Mouse (Mus musculus) small intestine, adult 2 months (tissue): ENCODE measurements around the gene Nelfcd. TPM values are rescaled to one million over a fixed set of nuclear protein-coding genes. Genes with fewer than 3 reads are reported as not detected.

Source experiments
- H3K27ac ChIP-seq: fragments of 200-500 bp; 2 replicates; pipeline ENCODE4 v1.5.1; 2012; ENCODE audit warnings: low read depth, low read length, control low read depth, inconsistent platforms; ENCODE audit not compliant: insufficient read depth
- H3K27me3 ChIP-seq: fragments of 200-500 bp; 2 replicates; pipeline ENCODE4 v1.6.1; 2012; ENCODE audit warnings: mild to moderate bottlenecking, moderate library complexity, low read length, inconsistent platforms; ENCODE audit not compliant: control insufficient read depth, insufficient read depth
- H3K36me3 ChIP-seq: fragments of 200-500 bp; 2 replicates; pipeline ENCODE4 v1.6.1; 2012; ENCODE audit warnings: mild to moderate bottlenecking, low read length, control low read depth, inconsistent platforms; ENCODE audit not compliant: control insufficient read depth, insufficient read depth
- H3K4me1 ChIP-seq: fragments of 200-500 bp; 2 replicates; pipeline ENCODE4 v1.6.1; 2012; ENCODE audit warnings: low read length, inconsistent platforms, mixed read lengths; ENCODE audit not compliant: control insufficient read depth, insufficient read depth, insufficient read length
- H3K4me3 ChIP-seq: fragments of 200-500 bp; 2 replicates; pipeline ENCODE4 v1.5.1; 2012; ENCODE audit warnings: low read depth, mild to moderate bottlenecking, control low read depth, inconsistent platforms, low read length, moderate library complexity
- CTCF ChIP-seq: fragments of 200-500 bp; IDR thresholded peaks from 2 replicates; pipeline ENCODE4 v1.5.1; 2012; ENCODE audit warnings: low read depth, mild to moderate bottlenecking, control low read depth, inconsistent platforms, low read length, moderate library complexity, mixed read lengths; ENCODE audit not compliant: insufficient replicate concordance, insufficient read length; ENCODE audit errors: extremely low read depth
- POLR2A ChIP-seq: fragments of 200-500 bp; IDR thresholded peaks from 2 replicates; pipeline ENCODE4 v1.6.1; 2012; ENCODE audit warnings: low read depth, mild to moderate bottlenecking, control low read depth, inconsistent platforms, low read length, moderate library complexity
- WGBS: fragments of 180-500 bp; shearing (Covaris S2); methylation state at CpG from one replicate; pipeline ENCODE4 v1.1.7; 2018; 5-methylcytosine and 5-hydroxymethylcytosine counted together
- polyA plus RNA-seq: library from polyadenylated mRNA; depleted of rRNA; stranded (reverse); fragments of >200 nt; gene quantifications from 2 replicates; pipeline ENCODE4 v1.2.3, GENCODE M21; 2012; rRNA removed

Gene Nelfcd
- 28.8 and 50.4 TPM in 2 replicates for polyA plus RNA-seq

GRCm38 (mm10) chr2:174415731-174416310 lies at the start of gene Nelfcd:
Nelfcd (plus strand) TSS chr2:174415804.
- Histone ChIP-seq H3K27me3 (no peaks in the 10 kb centered on the region), H3K27ac (no peak within 1 kb of the TSS), H3K4me1 (peaks cover 7% of the 10 kb centered on the region; the same call in 1 of the 2 replicates), H3K4me3 (peak within 1 kb of the TSS; percentile 67), H3K36me3 (no peaks in the 10 kb centered on the region)
- under 1% methylated on average over 40 of the region's 40 CpGs for WGBS
- TF ChIP-seq POLR2A, result peak; percentile 53; the same call in 1 of the 2 replicates
- no peak for TF ChIP-seq CTCF

- WGBS, result 82% methylated on average over 10 of the region's 10 CpGs
- H3K27ac ChIP-seq, result no peak overlapping the region
- H3K4me1 ChIP-seq, result no peaks in the 10 kb centered on the region
- no peaks in the 10 kb centered on the region for H3K36me3 ChIP-seq
- TF ChIP-seq POLR2A, result no peak
- H3K27me3 ChIP-seq, result no peaks in the 10 kb centered on the region
- no peak overlapping the region for H3K4me3 ChIP-seq
These were observed 49.0 kb upstream of the Nelfcd start for GRCm38 (mm10) chr2:174366571-174366970.

GRCm38 (mm10) chr2:174381021-174381420 lies 34.6 kb upstream of the Nelfcd start:
- Histone ChIP-seq H3K36me3 (no peaks in the 10 kb centered on the region), H3K27me3 (no peaks in the 10 kb centered on the region), H3K27ac (no peak overlapping the region), H3K4me3 (no peak overlapping the region), H3K4me1 (no peaks in the 10 kb centered on the region)
- WGBS, result 90% methylated on average over 9 of the region's 9 CpGs
- TF ChIP-seq CTCF, result no peak
- TF ChIP-seq POLR2A, result no peak

- H3K4me3 ChIP-seq, result no peak overlapping the region
- H3K27ac ChIP-seq, result no peak overlapping the region
- TF ChIP-seq CTCF (no peak), POLR2A (no peak)
- H3K36me3 ChIP-seq, result no peaks in the 10 kb centered on the region
- WGBS, result 88% methylated on average over 3 of the region's 3 CpGs
- H3K4me1 ChIP-seq, result no peaks in the 10 kb centered on the region
- no peaks in the 10 kb centered on the region for H3K27me3 ChIP-seq
These were observed 23.7 kb upstream of the Nelfcd start for GRCm38 (mm10) chr2:174391936-174392335.

GRCm38 (mm10) chr2:174392554-174392953 lies 23.1 kb upstream of the Nelfcd start:
- no peaks in the 10 kb centered on the region for H3K4me1 ChIP-seq
- H3K27me3 ChIP-seq, result no peaks in the 10 kb centered on the region
- no peaks in the 10 kb centered on the region for H3K36me3 ChIP-seq
- no peak overlapping the region for H3K4me3 ChIP-seq
- no peak for TF ChIP-seq CTCF
- TF ChIP-seq POLR2A, result no peak
- H3K27ac ChIP-seq, result no peak overlapping the region
- WGBS, result 85% methylated on average over 9 of the region's 9 CpGs

- Histone ChIP-seq H3K4me3 (no peak overlapping the region), H3K27me3 (no peaks in the 10 kb centered on the region), H3K27ac (no peak overlapping the region), H3K4me1 (no peaks in the 10 kb centered on the region), H3K36me3 (no peaks in the 10 kb centered on the region)
- no peak for TF ChIP-seq CTCF
- TF ChIP-seq POLR2A, result no peak
- WGBS, result 58% methylated on average over 5 of the region's 5 CpGs
These were observed 22.2 kb upstream of the Nelfcd start for GRCm38 (mm10) chr2:174393383-174393782.

- H3K4me3 ChIP-seq, result no peak overlapping the region
- no peak overlapping the region for H3K27ac ChIP-seq
- 86% methylated on average over 10 of the region's 10 CpGs for WGBS
- no peaks in the 10 kb centered on the region for H3K36me3 ChIP-seq
- no peaks in the 10 kb centered on the region for H3K4me1 ChIP-seq
- no peaks in the 10 kb centered on the region for H3K27me3 ChIP-seq
- TF ChIP-seq CTCF (no peak), POLR2A (no peak)
These were observed 19.0 kb upstream of the Nelfcd start for GRCm38 (mm10) chr2:174396643-174397042.
